Mouse (Mus musculus) CH12.LX (cell line): ENCODE data around the gene Hmx1. TPM values are rescaled to one million over a fixed set of nuclear protein-coding genes. Genes with fewer than 3 reads are reported as not detected.

Experiments used
- DNase-seq: peaks from one replicate; pipeline ENCODE4 v3.0.0-alpha.2; 2013; ENCODE audit errors: extremely low read depth
- H3K27ac ChIP-seq: 2 replicates; pipeline ENCODE4 v1.5.1; 2012; ENCODE audit warnings: low read depth, mild to moderate bottlenecking, control low read depth, moderate library complexity; ENCODE audit not compliant: insufficient read depth
- H3K27me3 ChIP-seq: replicated peaks from 2 replicates; pipeline ENCODE3; 2012; ENCODE audit warnings: inconsistent platforms
- H3K36me3 ChIP-seq, 2 experiments: replicated peaks in 1 of 2; 2 replicates each; pipeline versions ENCODE3 to v1.6.1; 2012; ENCODE audit warnings: inconsistent platforms in 1 of 2, low read length in 1 of 2, mild to moderate bottlenecking in 1 of 2, mixed read lengths in 1 of 2, moderate library complexity in 1 of 2; ENCODE audit not compliant: control insufficient read depth in 1 of 2, insufficient read depth in 1 of 2
- H3K4me1 ChIP-seq, 2 experiments: 2 replicates each; pipeline ENCODE4 v1.6.1; 2012; ENCODE audit warnings: inconsistent platforms in 1 of 2, moderate library complexity in 1 of 2; ENCODE audit not compliant: insufficient read depth in 2 of 2, control insufficient read depth in 1 of 2
- H3K4me2 ChIP-seq: 2 replicates; pipeline ENCODE4 v1.6.1; 2012; ENCODE audit warnings: low read depth, mild to moderate bottlenecking, control low read depth; ENCODE audit not compliant: poor library complexity, insufficient read depth, severe bottlenecking
- H3K4me3 ChIP-seq, 3 experiments: fragments of 150-350 bp in 1 of 3; sonication (generic) in 1 of 3; replicated peaks in 1 of 3; 2 replicates each; pipeline versions ENCODE3 to v1.5.1; 2011 to 2012; ENCODE audit warnings: low read depth in 2 of 3, low read length in 2 of 3, mild to moderate bottlenecking in 2 of 3, moderate library complexity in 2 of 3, control low read depth in 1 of 3, improper control_type of control experiment in 1 of 3, inconsistent platforms in 1 of 3, mixed read lengths in 1 of 3; ENCODE audit not compliant: poor library complexity in 1 of 3
- H3K79me2 ChIP-seq: replicated peaks from 2 replicates; pipeline ENCODE4 v1.6.1; 2012; ENCODE audit warnings: mild to moderate bottlenecking, moderate library complexity; ENCODE audit not compliant: control insufficient read depth, poor library complexity, insufficient read depth, severe bottlenecking; ENCODE audit errors: extremely low read depth
- H3K9ac ChIP-seq: 2 replicates; pipeline ENCODE4 v1.6.1; 2012; ENCODE audit warnings: low read depth, mild to moderate bottlenecking, control low read depth, moderate library complexity; ENCODE audit not compliant: insufficient read depth
- H3K9me3 ChIP-seq: replicated peaks from 2 replicates; pipeline ENCODE3; 2012; ENCODE audit warnings: low read length, inconsistent platforms, mixed read lengths
- CHD2 ChIP-seq: IDR thresholded peaks from 2 replicates; pipeline ENCODE4 v1.6.1; 2011; ENCODE audit warnings: low read length, improper control_type of control experiment
- CTCF ChIP-seq, 2 experiments: IDR thresholded peaks in 1 of 2; conservative IDR thresholded peaks in 1 of 2; 2 replicates each; pipeline ENCODE4 v1.5.1; 2011 to 2012; ENCODE audit warnings: low read depth in 2 of 2, low read length in 2 of 2, improper control_type of control experiment in 1 of 2, inconsistent platforms in 1 of 2, mild to moderate bottlenecking in 1 of 2, moderate library complexity in 1 of 2
- E2F4 ChIP-seq: IDR thresholded peaks from 2 replicates; pipeline ENCODE4 v1.6.1; 2011; ENCODE audit warnings: low read depth, low read length, improper control_type of control experiment; ENCODE audit not compliant: insufficient replicate concordance
- ELF1 ChIP-seq: IDR thresholded peaks from 2 replicates; pipeline ENCODE4 v1.6.1; 2014; ENCODE audit warnings: low read depth, mild to moderate bottlenecking, inconsistent platforms, low read length, improper control_type of control experiment
- GABPA ChIP-seq: IDR thresholded peaks from 2 replicates; pipeline ENCODE4 v1.6.1; 2012; ENCODE audit warnings: low read depth, low read length, improper control_type of control experiment, inconsistent platforms; ENCODE audit not compliant: insufficient replicate concordance
- HCFC1 ChIP-seq: IDR thresholded peaks from 2 replicates; pipeline ENCODE4 v1.6.1; 2012; ENCODE audit warnings: low read depth, mild to moderate bottlenecking, inconsistent platforms, low read length, improper control_type of control experiment
- JUN ChIP-seq: IDR thresholded peaks from 2 replicates; pipeline ENCODE4 v1.6.1; 2011; ENCODE audit warnings: low read depth, mild to moderate bottlenecking, low read length, improper control_type of control experiment, moderate library complexity; ENCODE audit not compliant: insufficient read depth
- MAFK ChIP-seq: IDR thresholded peaks from 2 replicates; pipeline ENCODE4 v1.6.1; 2011; ENCODE audit warnings: low read length, improper control_type of control experiment; ENCODE audit not compliant: insufficient replicate concordance
- MAZ ChIP-seq: IDR thresholded peaks from 2 replicates; pipeline ENCODE4 v1.6.1; 2012; ENCODE audit warnings: low read depth, mild to moderate bottlenecking, inconsistent platforms, low read length, improper control_type of control experiment, moderate library complexity
- POLR2A ChIP-seq: IDR thresholded peaks from 2 replicates; pipeline ENCODE4 v1.6.1; 2011; ENCODE audit warnings: low read depth, mild to moderate bottlenecking, improper control_type of control experiment, low read length
- RAD21 ChIP-seq: IDR thresholded peaks from 2 replicates; pipeline ENCODE4 v1.6.1; 2011; ENCODE audit warnings: low read depth, mild to moderate bottlenecking, low read length, improper control_type of control experiment, moderate library complexity
- SMC3 ChIP-seq: IDR thresholded peaks from 2 replicates; pipeline ENCODE4 v1.6.1; 2011; ENCODE audit warnings: low read depth, low read length, improper control_type of control experiment
- TCF12 ChIP-seq: IDR thresholded peaks from 2 replicates; pipeline ENCODE4 v1.6.1; 2014; ENCODE audit warnings: low read depth, mild to moderate bottlenecking, inconsistent platforms, low read length, improper control_type of control experiment
- UBTF ChIP-seq: IDR thresholded peaks from 2 replicates; pipeline ENCODE4 v1.6.1; 2012; ENCODE audit warnings: low read depth, mild to moderate bottlenecking, inconsistent platforms, low read length, improper control_type of control experiment, moderate library complexity
- ZKSCAN1 ChIP-seq: IDR thresholded peaks from 2 replicates; pipeline ENCODE4 v1.6.1; 2012; ENCODE audit warnings: low read depth, inconsistent platforms, low read length, improper control_type of control experiment, borderline replicate concordance
- ZNF384 ChIP-seq: IDR thresholded peaks from 2 replicates; pipeline ENCODE4 v1.6.1; 2012; ENCODE audit warnings: low read depth, low read length, improper control_type of control experiment, inconsistent platforms
- dilution Hi-C: fragments of 300-500 bp; cut with MboI; formaldehyde crosslinking; loops from 2 replicates; pipeline ENCODE4 v1.14.3; 2020; ENCODE audit warnings: low sequenced_read_pairs; ENCODE audit not compliant: extremely low pct_unique_long_range_greater_than_20kb, extremely low pct_ligation_motif_present
- in situ Hi-C: fragments of 300-500 bp; cut with MboI; formaldehyde crosslinking; loops from 3 replicates; pipeline ENCODE4 v1.14.3; 2019; ENCODE audit warnings: low sequenced_read_pairs, low pct_ligation_motif_present, low pct_unique_long_range_greater_than_20kb, mixed read lengths
- polyA plus RNA-seq: library from polyadenylated mRNA; unstranded; fragments of >175 nt; gene quantifications from 2 replicates; pipeline ENCODE4 v1.2.1, GENCODE M21; 2012; ENCODE audit warnings: low read depth; ENCODE audit not compliant: insufficient read length
- total RNA-seq, 2 experiments: library from RNA; depleted of rRNA; stranded (reverse); fragments of 300-350 nt in 1 of 2; fragments of >200 nt in 1 of 2; gene quantifications; 2 replicates each; pipeline ENCODE4 v1.2.3; 2012 to 2014

The Hmx1 gene
- total and polyA plus RNA-seq, 3 experiments: not detected

DNA sequence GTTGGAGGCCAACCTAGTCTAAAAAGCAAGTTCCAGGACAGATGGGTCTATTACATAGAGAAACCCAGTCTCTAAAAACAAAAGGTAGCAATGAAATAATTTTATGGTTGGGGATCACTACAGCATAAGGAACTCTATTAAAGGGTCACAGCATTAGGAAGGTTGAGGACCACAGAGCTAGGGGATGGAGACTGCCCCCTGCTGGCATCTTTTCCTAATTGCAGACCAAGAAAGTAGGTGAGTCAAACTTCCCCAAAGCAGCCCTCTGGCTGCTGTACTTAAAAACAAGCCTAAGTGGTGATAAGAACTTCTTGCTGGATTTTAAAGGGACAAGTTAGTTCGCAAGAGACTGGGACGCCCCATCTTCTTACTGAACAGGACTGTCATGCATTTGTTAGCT lies 9.8 kb upstream of the Hmx1 start:
- peak; percentile 6 for DNase-seq
- no peak overlapping the region for H3K27ac ChIP-seq
- dilution Hi-C loops: no loop called here
- no peaks in the 10 kb centered on the region for H3K4me1 ChIP-seq
- 0 out of 2 replicates have a peak, but pooled peaks have one; percentile 14 for TF ChIP-seq SMC3
- peak; percentile 16 to 47; a peak in 2 of 4 replicates for TF ChIP-seq CTCF (conservative IDR thresholded peaks at IDR 0.05 in 1 of 2, IDR thresholded peaks at IDR 0.05 in 1 of 2; ENCODE audit: low read depth in 2 of 2, low read length in 2 of 2)
- no peak for TF ChIP-seq JUN
- H3K36me3 ChIP-seq: no peaks in the 10 kb centered on the region
- no peaks in the 10 kb centered on the region for H3K9me3 ChIP-seq
- no peak overlapping the region for H3K4me3 ChIP-seq
- no peak overlapping the region for H3K9ac ChIP-seq
- in situ Hi-C loops: no loop called here
- H3K4me2 ChIP-seq: no peak overlapping the region
- H3K27me3 ChIP-seq: peaks cover 83% of the 10 kb centered on the region
- no peaks in the 10 kb centered on the region for H3K79me2 ChIP-seq

DNA sequence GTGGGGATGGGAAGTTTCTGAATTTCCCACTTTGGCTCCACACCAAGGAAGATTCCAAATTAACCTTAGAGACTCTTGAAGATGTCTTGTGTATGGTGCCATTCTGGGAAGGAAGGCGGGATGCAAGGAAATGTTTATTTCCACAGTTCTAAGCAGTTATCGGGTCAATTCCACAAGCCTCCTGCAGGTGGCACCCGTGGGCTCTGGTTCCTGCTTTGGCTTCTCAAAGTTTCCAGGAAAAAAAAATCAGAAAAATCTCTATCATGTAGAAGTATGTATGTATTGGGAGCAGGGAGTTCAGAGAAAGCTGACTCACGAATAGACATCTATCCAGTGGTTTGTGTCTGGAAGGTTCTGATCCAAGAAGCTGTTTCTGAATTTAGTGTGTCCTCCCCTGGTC lies 9.1 kb upstream of the Hmx1 start:
- in situ Hi-C loops: no loop called here
- dilution Hi-C loops: no loop called here
- Histone ChIP-seq H3K4me2 (no peak overlapping the region), H3K36me3 (no peaks in the 10 kb centered on the region), H3K27ac (no peak overlapping the region), H3K9me3 (no peaks in the 10 kb centered on the region), H3K79me2 (no peaks in the 10 kb centered on the region), H3K4me3 (no peak overlapping the region), H3K9ac (no peak overlapping the region), H3K4me1 (no peaks in the 10 kb centered on the region), H3K27me3 (peaks cover 88% of the 10 kb centered on the region)
- TF ChIP-seq UBTF (no peak), CHD2 (no peak), CTCF (conservative IDR thresholded peaks at IDR 0.05 in 1 of 2, IDR thresholded peaks at IDR 0.05 in 1 of 2; ENCODE audit: low read depth in 2 of 2, low read length in 2 of 2) (peak; percentile 41 to 72), RAD21 (peak; percentile 55), ZNF384 (peak; percentile 65), MAZ (no peak), HCFC1 (no peak), ZKSCAN1 (no peak), MAFK (no peak), TCF12 (no peak), ELF1 (no peak), JUN (no peak), POLR2A (no peak), SMC3 (peak; percentile 68), GABPA (no peak), E2F4 (no peak)
- DNase-seq: peak; percentile 31
